Mouse (Mus musculus) neural tube, embryonic 15.5 days (tissue): ENCODE data around the gene Kcnk1. TPM values are rescaled to one million over a fixed set of nuclear protein-coding genes. Genes with fewer than 3 reads are reported as not detected.
A peak's percentile ranks its signal among the peaks of the same experiment; 100 is the strongest.

Experiments used
- ATAC-seq: fragments of 200-750 bp; cut with Nextera tagmentation; 2 replicates; pipeline ENCODE4 v1.8.0; 2017; ENCODE audit warnings: mild to moderate bottlenecking, moderate TSS enrichment, moderate library complexity; ENCODE audit not compliant: low FRiP score
- H3K27ac ChIP-seq: fragments of 300-500 bp; sonication (generic); replicated peaks from 2 replicates; pipeline ENCODE4 v1.5.1; 2015; ENCODE audit warnings: mild to moderate bottlenecking, inconsistent platforms
- H3K27me3 ChIP-seq: fragments of 300-500 bp; sonication (generic); replicated peaks from 2 replicates; pipeline ENCODE4 v1.6.1; 2015; ENCODE audit warnings: inconsistent platforms
- H3K36me3 ChIP-seq: fragments of 300-500 bp; sonication (generic); 2 replicates; pipeline ENCODE4 v1.6.1; 2015; ENCODE audit warnings: inconsistent platforms
- H3K4me1 ChIP-seq: fragments of 300-500 bp; sonication (generic); 2 replicates; pipeline ENCODE4 v1.6.1; 2015; ENCODE audit warnings: inconsistent platforms
- H3K4me2 ChIP-seq: fragments of 300-500 bp; sonication (generic); 2 replicates; pipeline ENCODE4 v1.6.1; 2015; ENCODE audit warnings: inconsistent platforms, mild to moderate bottlenecking, moderate library complexity
- H3K4me3 ChIP-seq: fragments of 300-500 bp; sonication (generic); replicated peaks from 2 replicates; pipeline ENCODE4 v1.5.1; 2015; ENCODE audit warnings: mild to moderate bottlenecking, inconsistent platforms
- H3K9ac ChIP-seq: fragments of 300-500 bp; sonication (generic); replicated peaks from 2 replicates; pipeline ENCODE4 v1.6.1; 2015; ENCODE audit warnings: mild to moderate bottlenecking, inconsistent platforms
- H3K9me3 ChIP-seq: fragments of 300-500 bp; sonication (generic); replicated peaks from 2 replicates; pipeline ENCODE4 v1.6.1; 2016; ENCODE audit warnings: inconsistent platforms
- WGBS: fragments of 180-500 bp; shearing (Covaris S2); methylation state at CpG from one replicate; pipeline ENCODE4 v1.1.7; 2015; ENCODE audit warnings: mixed read lengths; 5-methylcytosine and 5-hydroxymethylcytosine counted together
- polyA plus RNA-seq: library from polyadenylated mRNA; unstranded; fragments of >200 nt; fragmentation: Nextera tagmentation; extraction: Ambion mirVana; gene quantifications from 2 replicates; pipeline ENCODE4 v1.2.1, GENCODE M21; 2015

The Kcnk1 gene
- polyA plus RNA-seq, 1 experiment from 2014 or later, result 23.9 TPM

DNA sequence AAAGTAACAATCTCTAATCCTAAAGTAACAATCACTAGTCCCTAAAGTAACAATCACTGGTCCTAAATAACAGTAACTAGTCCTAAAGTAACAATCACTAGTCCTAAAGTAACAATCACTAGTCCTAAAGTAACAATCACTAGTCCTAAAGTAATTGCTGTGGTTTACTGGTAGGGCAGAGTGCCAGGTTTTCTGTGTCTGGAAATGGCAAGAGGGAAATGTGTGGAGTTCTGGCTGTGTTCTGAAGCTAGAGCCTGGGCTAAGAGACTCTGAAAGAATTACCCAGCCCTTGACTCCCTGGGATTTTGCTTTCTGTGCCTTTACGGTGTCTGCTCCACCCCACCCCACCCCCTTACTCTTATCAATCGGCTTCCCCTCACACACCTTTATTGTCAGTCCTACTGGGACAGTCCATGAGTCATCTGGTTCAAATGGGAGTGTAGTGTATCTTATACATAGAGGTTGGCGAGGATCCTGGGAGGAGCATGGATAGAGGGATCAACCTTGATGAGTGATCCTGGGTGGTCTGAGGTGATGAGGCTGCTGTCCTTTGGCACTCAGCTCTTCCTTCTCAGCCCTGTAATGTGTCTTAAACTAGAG is 28.8 kb downstream of the Kcnk1 start:
- no peak overlapping the region for H3K4me3 ChIP-seq
- no peaks in the 10 kb centered on the region for H3K9me3 ChIP-seq
- H3K27ac ChIP-seq, result no peak overlapping the region
- ATAC-seq, result no peak
- no peaks in the 10 kb centered on the region for H3K4me1 ChIP-seq
- no peak overlapping the region for H3K9ac ChIP-seq
- H3K27me3 ChIP-seq, result no peaks in the 10 kb centered on the region
- WGBS, result 65% methylated on average over 3 of the region's 3 CpGs
- H3K4me2 ChIP-seq, result no peak overlapping the region
- H3K36me3 ChIP-seq, result 0 out of 2 replicates have a peak, but pooled peaks cover 4% of the 10 kb centered on the region

DNA sequence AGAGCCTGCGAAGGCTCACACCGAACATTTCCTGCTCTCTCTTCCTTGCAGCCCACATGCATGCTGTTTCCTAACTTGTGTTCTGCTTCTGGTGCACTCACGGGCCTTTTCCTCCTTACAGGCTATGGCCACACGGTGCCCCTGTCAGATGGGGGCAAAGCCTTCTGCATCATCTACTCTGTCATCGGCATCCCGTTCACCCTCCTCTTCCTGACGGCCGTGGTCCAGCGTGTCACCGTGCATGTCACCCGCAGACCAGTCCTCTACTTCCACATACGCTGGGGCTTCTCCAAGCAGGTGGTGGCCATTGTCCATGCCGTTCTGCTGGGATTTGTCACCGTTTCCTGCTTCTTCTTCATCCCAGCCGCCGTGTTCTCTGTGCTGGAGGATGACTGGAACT is 29.9 kb downstream of the Kcnk1 start:
- H3K9me3 ChIP-seq, result no peaks in the 10 kb centered on the region
- no peak overlapping the region for H3K4me3 ChIP-seq
- no peaks in the 10 kb centered on the region for H3K27me3 ChIP-seq
- H3K36me3 ChIP-seq, result 0 out of 2 replicates have a peak, but pooled peaks cover 4% of the 10 kb centered on the region
- no peak overlapping the region for H3K9ac ChIP-seq
- no peak overlapping the region for H3K4me2 ChIP-seq
- no peak overlapping the region for H3K27ac ChIP-seq
- ATAC-seq, result no peak
- H3K4me1 ChIP-seq, result no peaks in the 10 kb centered on the region
- WGBS, result 94% methylated on average over 16 of the region's 16 CpGs

DNA sequence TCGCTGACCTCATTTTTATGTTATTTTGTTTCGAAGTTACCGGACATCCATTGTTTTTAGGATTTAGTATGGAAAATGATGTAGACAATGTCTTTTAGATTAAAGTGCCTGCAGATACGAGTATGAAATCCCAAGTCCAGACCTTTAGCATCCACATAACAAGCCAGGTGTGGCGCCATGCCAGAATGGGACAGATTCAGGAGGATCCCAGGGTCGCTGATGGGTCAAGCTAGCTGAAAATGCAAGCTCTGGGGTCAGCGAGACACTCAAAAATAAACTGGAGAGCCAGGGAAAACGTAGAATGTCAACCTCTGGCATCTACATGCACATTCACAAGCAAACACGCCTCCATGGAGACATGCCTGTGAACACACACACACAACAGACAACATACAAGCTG is 31.2 kb downstream of the Kcnk1 start:
- whole genome bisulfite sequencing, result 89% methylated on average over 9 of the region's 9 CpGs
- no peak overlapping the region for H3K4me2 ChIP-seq
- no peak overlapping the region for H3K27ac ChIP-seq
- no peak overlapping the region for H3K4me3 ChIP-seq
- ATAC-seq, result no peak
- H3K9ac ChIP-seq, result no peak overlapping the region
- H3K36me3 ChIP-seq, result peaks cover 4% of the 10 kb centered on the region; the same call in 1 of the 2 replicates
- no peaks in the 10 kb centered on the region for H3K9me3 ChIP-seq
- no peaks in the 10 kb centered on the region for H3K27me3 ChIP-seq
- H3K4me1 ChIP-seq, result no peaks in the 10 kb centered on the region

DNA sequence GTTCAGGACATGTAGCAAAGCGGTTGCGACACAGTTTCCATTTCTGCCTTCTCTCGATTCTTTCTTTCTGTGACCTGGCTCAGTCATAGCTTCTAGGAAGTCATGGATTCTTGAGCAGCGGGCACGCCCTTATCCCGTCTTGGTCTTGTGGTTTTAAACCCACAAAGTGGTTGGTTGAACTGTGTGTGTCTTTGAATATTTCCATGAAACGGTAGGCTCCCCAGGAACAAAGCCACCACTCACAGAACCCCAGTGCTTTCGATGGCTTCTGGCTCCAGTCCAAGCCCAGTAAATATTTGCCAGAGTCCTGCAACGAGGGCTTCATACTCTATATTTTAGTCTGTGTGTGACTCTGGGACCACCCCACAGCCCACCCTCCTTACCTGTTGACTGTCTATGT is 31.6 kb downstream of the Kcnk1 start:
- peaks cover 4% of the 10 kb centered on the region; the same call in 1 of the 2 replicates for H3K36me3 ChIP-seq
- no peak overlapping the region for H3K27ac ChIP-seq
- ATAC-seq, result no peak
- H3K27me3 ChIP-seq, result no peaks in the 10 kb centered on the region
- no peak overlapping the region for H3K4me2 ChIP-seq
- no peaks in the 10 kb centered on the region for H3K4me1 ChIP-seq
- no peak overlapping the region for H3K4me3 ChIP-seq
- WGBS, result 71% methylated on average over 9 of the region's 9 CpGs
- no peaks in the 10 kb centered on the region for H3K9me3 ChIP-seq
- no peak overlapping the region for H3K9ac ChIP-seq

DNA sequence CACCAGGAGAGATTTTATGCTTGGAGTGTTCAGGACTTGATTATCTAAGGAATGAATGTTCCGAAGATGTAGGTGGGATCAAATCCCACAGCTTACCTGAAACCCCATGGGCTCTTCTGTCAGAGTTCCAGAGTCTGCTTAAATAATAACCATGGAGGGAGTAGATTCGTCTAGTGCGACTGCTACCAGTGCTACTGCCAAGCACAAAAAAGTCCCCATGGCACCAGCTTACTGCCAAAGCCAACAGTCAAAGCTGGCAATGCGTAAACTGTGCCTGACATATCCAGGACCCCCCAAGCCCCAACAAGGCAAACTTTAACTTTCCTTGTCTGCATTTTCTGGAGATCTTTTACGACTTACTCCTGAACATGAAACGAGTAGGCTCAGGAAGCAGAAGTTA is 32.5 kb downstream of the Kcnk1 start:
- Histone ChIP-seq H3K36me3 (peaks cover 4% of the 10 kb centered on the region; the same call in 1 of the 2 replicates), H3K4me2 (no peak overlapping the region), H3K27ac (no peak overlapping the region), H3K4me1 (no peaks in the 10 kb centered on the region), H3K9me3 (no peaks in the 10 kb centered on the region), H3K4me3 (no peak overlapping the region), H3K27me3 (no peaks in the 10 kb centered on the region), H3K9ac (no peak overlapping the region)
- WGBS, result 81% methylated on average over 6 of the region's 6 CpGs
- ATAC-seq, result no peak

DNA sequence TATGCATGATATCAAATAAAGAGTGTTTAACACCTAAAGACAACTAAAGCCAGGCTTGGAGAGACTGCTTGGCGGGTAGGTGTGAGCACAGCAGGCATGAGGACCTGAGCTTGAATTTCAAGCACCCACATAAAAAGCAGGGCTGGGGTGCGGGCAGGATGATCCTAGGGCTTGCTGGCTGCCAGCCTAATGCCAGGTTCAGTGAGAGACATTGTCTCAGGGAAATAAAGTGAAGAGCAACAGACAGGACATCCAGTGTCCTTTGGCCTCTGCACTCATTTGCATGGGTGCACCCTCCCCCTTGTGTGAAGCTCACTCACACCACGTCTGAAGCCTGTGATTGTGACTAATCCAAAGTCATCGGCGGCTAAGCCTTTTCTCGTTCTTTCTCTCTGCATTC is 34.0 kb downstream of the Kcnk1 start:
- no peak overlapping the region for H3K4me2 ChIP-seq
- H3K9me3 ChIP-seq, result no peaks in the 10 kb centered on the region
- H3K36me3 ChIP-seq, result peaks cover 4% of the 10 kb centered on the region; the same call in 1 of the 2 replicates
- H3K9ac ChIP-seq, result no peak overlapping the region
- H3K4me3 ChIP-seq, result no peak overlapping the region
- H3K27ac ChIP-seq, result no peak overlapping the region
- no peak for ATAC-seq
- WGBS, result 80% methylated on average over 6 of the region's 6 CpGs
- H3K4me1 ChIP-seq, result no peaks in the 10 kb centered on the region; the same call in 1 of the 2 replicates
- H3K27me3 ChIP-seq, result no peaks in the 10 kb centered on the region

DNA sequence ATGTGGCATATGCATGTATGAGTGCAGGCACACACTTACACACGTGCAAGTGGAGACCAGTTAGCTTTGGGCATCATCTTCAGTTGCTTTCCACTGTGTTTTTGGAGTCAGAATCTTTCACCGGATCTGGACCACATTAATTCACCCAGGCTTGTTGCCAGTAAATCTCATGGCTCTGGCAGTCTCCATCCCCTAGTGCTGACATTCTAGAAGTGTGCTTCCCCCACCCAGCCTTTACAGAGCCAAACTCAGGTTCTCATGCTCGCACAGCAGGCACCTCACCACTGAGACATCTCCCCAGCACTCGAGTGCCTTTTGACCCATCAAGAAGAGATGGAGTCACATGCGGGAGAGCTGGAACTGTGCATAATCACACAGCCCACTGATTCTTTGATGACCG is 37.8 kb downstream of the Kcnk1 start:
- Histone ChIP-seq H3K36me3 (no peaks in the 10 kb centered on the region; the same call in 1 of the 2 replicates), H3K27me3 (no peaks in the 10 kb centered on the region), H3K9ac (no peak overlapping the region), H3K4me3 (no peak overlapping the region), H3K27ac (no peak overlapping the region), H3K4me2 (no peak overlapping the region), H3K9me3 (no peaks in the 10 kb centered on the region), H3K4me1 (peaks cover 2% of the 10 kb centered on the region; the same call in 1 of the 2 replicates)
- 61% methylated on average over 6 of the region's 6 CpGs for WGBS
- ATAC-seq, result no peak

DNA sequence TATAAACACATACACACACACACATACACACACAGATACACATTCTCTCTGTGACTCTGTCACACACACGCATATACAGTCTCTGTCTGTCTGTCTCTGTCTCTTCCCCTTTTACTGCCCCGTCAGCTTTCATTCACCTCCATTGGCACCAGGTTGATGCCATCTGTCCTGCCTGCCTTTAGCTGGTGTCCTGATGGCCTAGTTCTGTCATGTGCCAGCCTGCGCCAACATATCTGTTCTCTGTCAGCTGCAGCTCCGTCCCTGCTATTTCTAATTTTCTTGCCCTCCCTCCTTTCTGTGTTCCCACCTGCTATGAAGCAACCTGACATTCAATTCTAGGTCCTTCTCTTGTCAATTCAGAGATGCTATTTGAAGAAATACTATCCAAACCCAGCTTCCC is 40.1 kb downstream of the Kcnk1 start:
- H3K4me2 ChIP-seq, result no peak overlapping the region
- no peaks in the 10 kb centered on the region for H3K27me3 ChIP-seq
- no peak overlapping the region for H3K27ac ChIP-seq
- 86% methylated on average over 4 of the region's 4 CpGs for WGBS
- H3K9me3 ChIP-seq, result no peaks in the 10 kb centered on the region
- no peak for ATAC-seq
- no peak overlapping the region for H3K9ac ChIP-seq
- no peaks in the 10 kb centered on the region; the same call in 1 of the 2 replicates for H3K36me3 ChIP-seq
- peaks cover 2% of the 10 kb centered on the region; the same call in 1 of the 2 replicates for H3K4me1 ChIP-seq
- H3K4me3 ChIP-seq, result no peak overlapping the region

DNA sequence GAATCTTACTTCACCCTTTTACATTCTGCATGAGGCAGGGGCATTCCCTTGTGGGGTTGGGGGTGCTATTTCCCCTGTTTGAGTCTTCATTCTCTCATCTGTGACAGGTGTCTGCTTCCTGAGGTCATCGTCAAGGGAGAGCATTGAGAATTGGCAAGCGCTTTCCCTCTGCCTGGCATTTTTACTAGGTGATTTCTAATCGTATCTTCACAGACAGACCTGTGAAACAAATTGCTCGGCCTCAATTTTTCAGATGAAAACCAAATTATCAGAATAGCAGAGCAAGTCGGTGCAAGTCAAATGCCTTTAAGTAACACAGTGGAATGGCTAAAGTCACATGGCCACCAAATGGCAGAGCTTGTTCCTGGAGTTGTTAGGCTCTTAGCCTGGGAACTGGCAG is 41.4 kb downstream of the Kcnk1 start:
- Histone ChIP-seq H3K4me3 (no peak overlapping the region), H3K27me3 (no peaks in the 10 kb centered on the region), H3K9me3 (no peaks in the 10 kb centered on the region), H3K27ac (no peak overlapping the region), H3K9ac (no peak overlapping the region), H3K4me1 (peaks cover 2% of the 10 kb centered on the region; the same call in 1 of the 2 replicates), H3K4me2 (no peak overlapping the region), H3K36me3 (no peaks in the 10 kb centered on the region)
- ATAC-seq, result no peak
- WGBS, result 82% methylated on average over 5 of the region's 5 CpGs

DNA sequence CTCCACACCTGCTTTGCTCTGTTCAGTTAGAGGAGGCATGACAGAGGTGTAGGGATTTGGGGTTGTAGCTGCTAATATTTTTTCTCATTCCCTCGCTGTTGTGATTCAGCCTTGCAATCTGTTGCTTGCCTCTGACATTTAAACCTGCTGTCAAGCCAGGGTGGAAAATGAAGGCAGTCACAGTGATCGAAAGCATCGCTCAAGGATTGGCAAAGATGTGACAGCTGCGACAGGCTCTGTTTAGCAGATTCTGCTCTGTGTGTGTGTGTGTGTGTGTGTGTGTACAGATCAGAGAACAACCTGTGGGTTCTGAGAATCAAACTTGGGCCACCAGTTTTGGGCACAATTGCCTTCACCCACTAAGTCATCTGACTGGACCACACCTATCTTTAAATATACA is 50.8 kb downstream of the Kcnk1 start:
- Histone ChIP-seq H3K27ac (no peak overlapping the region), H3K9ac (no peak overlapping the region), H3K4me3 (no peak overlapping the region), H3K4me1 (no peaks in the 10 kb centered on the region), H3K4me2 (no peak overlapping the region), H3K27me3 (no peaks in the 10 kb centered on the region), H3K36me3 (no peaks in the 10 kb centered on the region), H3K9me3 (no peaks in the 10 kb centered on the region)
- WGBS, result 83% methylated on average over 4 of the region's 4 CpGs
- no peak for ATAC-seq

DNA sequence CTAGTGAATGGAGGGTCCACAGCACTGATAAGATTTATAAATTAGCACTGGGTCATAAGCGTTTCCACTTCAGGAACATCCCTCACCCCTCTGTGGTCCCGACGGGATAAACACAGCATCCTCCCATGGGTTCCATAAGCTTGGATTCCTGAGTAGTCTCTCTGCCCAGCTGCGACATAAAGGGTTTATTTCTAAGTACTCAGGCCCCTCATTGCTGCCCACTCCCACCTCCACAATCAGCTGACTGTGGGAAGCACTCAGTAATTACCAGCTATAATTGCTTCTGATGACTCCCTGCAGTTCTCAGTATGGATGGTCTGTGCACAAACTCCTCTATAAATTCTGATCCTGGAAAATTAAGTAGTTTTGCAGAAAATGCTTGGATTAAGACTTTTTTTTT is 58.9 kb downstream of the Kcnk1 start:
- Histone ChIP-seq H3K27me3 (0 out of 2 replicates have a peak, but pooled peaks cover 2% of the 10 kb centered on the region), H3K9me3 (no peaks in the 10 kb centered on the region), H3K4me1 (peaks cover 16% of the 10 kb centered on the region), H3K4me2 (no peak overlapping the region), H3K27ac (no peak overlapping the region), H3K4me3 (no peak overlapping the region), H3K9ac (no peak overlapping the region), H3K36me3 (no peaks in the 10 kb centered on the region)
- 22% methylated on average over 4 of the region's 4 CpGs for WGBS
- peak; percentile 65; the same call in 1 of the 2 replicates for ATAC-seq

DNA sequence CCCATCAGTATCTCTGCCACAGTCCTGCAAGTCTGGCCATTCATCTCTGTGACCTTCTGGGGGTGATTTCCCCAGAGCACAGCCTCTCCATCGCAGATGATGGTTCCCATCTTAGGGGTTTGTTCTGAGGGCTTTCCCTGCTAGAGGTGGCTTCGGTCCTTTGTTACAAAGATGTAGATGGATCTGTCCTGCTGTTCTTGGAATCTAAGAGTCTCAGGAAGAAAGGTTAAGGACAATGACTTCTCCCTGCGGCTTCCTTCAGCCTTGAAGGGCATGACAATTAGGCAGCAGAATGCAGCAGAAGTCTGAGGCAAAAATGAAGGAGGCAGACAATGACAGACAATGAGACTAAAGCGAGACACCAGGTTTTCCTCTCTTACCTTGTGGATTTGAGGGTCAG is 63.9 kb downstream of the Kcnk1 start:
- Histone ChIP-seq H3K4me3 (no peak overlapping the region), H3K36me3 (no peaks in the 10 kb centered on the region), H3K4me2 (no peak overlapping the region), H3K4me1 (peaks cover 9% of the 10 kb centered on the region), H3K27me3 (0 out of 2 replicates have a peak, but pooled peaks cover 7% of the 10 kb centered on the region), H3K27ac (no peak overlapping the region), H3K9me3 (no peaks in the 10 kb centered on the region), H3K9ac (no peak overlapping the region)
- ATAC-seq, result no peak
- WGBS, result 65% methylated on average over 4 of the region's 4 CpGs
